Comparison of ENCODE assay signal across 8 mouse cellular contexts in genomic region chr4:59805968-59806878, GRCm38 (mm10). TPM values are rescaled to one million over a fixed set of nuclear protein-coding genes. Genes with fewer than 3 reads are reported as not detected.
DNase-seq lines count a peak whose midpoint lies in the region; ATAC-seq and TF ChIP-seq lines count a peak whose summit lies in the region.

No protein-coding gene starts in this region.

- peaks cover 9% of the 10 kb centered on the region; the same call in 1 of the 2 replicates for H3K4me1 ChIP-seq in lung, postnatal 0 days (ENCODE audit: insufficient read depth, low read depth, low read length)

- H3K9ac ChIP-seq in lung, postnatal 0 days (replicated peaks; ENCODE audit: low read depth): peak overlapping the region; percentile 70

- ATAC-seq in lung, postnatal 0 days: peak; percentile 25
- peak; percentile 49 for ATAC-seq in neutrophil, adult 5-6 weeks (ENCODE audit: extremely low read depth, insufficient number of reproducible peaks, low FRiP score, poor library complexity, severe bottlenecking)

- 4% methylated on average over 44 of the region's 58 CpGs for WGBS in lung, postnatal 0 days

- peak overlapping the region; percentile 94 for H3K4me3 ChIP-seq in lung, postnatal 0 days (ENCODE audit: low read depth, low read length)

- no peak for TF ChIP-seq CTCF in lung, postnatal 0 days (IDR thresholded peaks at IDR 0.05)

- peak; percentile 75 to 76 for DNase-seq in B cell, adult 2 months
- peak; percentile 79 for DNase-seq in ZHBTc4 (ENCODE audit: low read depth, low spot score)
- peak; percentile 79 for DNase-seq in embryo, embryonic 10 days (ENCODE audit: low spot score)
- peak; percentile 25 to 43 for DNase-seq in heart, adult 9 months (ENCODE audit: low spot score in 2 of 2)
- peak; percentile 84 for DNase-seq in kidney, adult 9 months
- peak; percentile 45 for DNase-seq in lung, postnatal 0 days (ENCODE audit: low spot score)
- no peak for DNase-seq in c-Kit-positive CD71-positive TER-119-positive erythroid progenitor cells, embryonic 14.5 days (ENCODE audit: low spot score)

- peak overlapping the region; percentile 96 for H3K4me2 ChIP-seq in lung, postnatal 0 days (replicated peaks; ENCODE audit: low read depth, low read length)

- H3K36me3 ChIP-seq in lung, postnatal 0 days (ENCODE audit: insufficient read depth, low read length): no peaks in the 10 kb centered on the region

- H3K27me3 ChIP-seq in lung, postnatal 0 days (replicated peaks; ENCODE audit: insufficient read depth, low read length): no peaks in the 10 kb centered on the region

- peak overlapping the region; percentile 73 for H3K27ac ChIP-seq in lung, postnatal 0 days (ENCODE audit: low read length)

- no peak for TF ChIP-seq EP300 in lung, postnatal 0 days (IDR thresholded peaks at IDR 0.05)

- no peaks in the 10 kb centered on the region for H3K9me3 ChIP-seq in lung, postnatal 0 days (ENCODE audit: low read length)

RNA-seq across cellular contexts. Expression of gene Snx30, which starts 0.6 kb away (rescaled TPM):
- 12.0 and 13.2 TPM in 2 replicates for polyA plus RNA-seq in lung, postnatal 0 days (2015; fragmentation: Nextera tagmentation; extraction: Ambion mirVana)
- 71.2 and 76.0 TPM in 2 replicates for total RNA-seq in neutrophil, adult 5-6 weeks (2017)

RNA-seq across cellular contexts. Expression of gene Inip, which starts 4.8 kb away (rescaled TPM):
- polyA plus RNA-seq in lung, postnatal 0 days (2015; fragmentation: Nextera tagmentation; extraction: Ambion mirVana): 25.9 and 26.8 TPM in 2 replicates
- total RNA-seq in neutrophil, adult 5-6 weeks (2017): 30.2 and 44.9 TPM in 2 replicates
